Mouse (Mus musculus) kidney, postnatal 0 days (tissue): ENCODE measurements around the gene Hist1h4f. TPM values are rescaled to one million over a fixed set of nuclear protein-coding genes. Genes with fewer than 3 reads are reported as not detected.
A peak's percentile ranks its signal among the peaks of the same experiment; 100 is the strongest.
"Not testable (repeated sequence)": the region's sequence is repeated elsewhere in the genome, so short reads cannot be mapped to it uniquely, and the experiment has no call there.

Experiments
- ATAC-seq: fragments of 200-750 bp; cut with Nextera tagmentation; replicated peaks from 2 replicates; pipeline ENCODE4 v1.8.0; 2017; ENCODE audit warnings: low read depth, moderate number of reproducible peaks, moderate TSS enrichment, moderate library complexity; ENCODE audit not compliant: low FRiP score
- DNase-seq: peaks from one replicate; pipeline ENCODE4 v3.0.0-alpha.2; 2016; ENCODE audit warnings: low spot score
- H3K27ac ChIP-seq: fragments of 300-500 bp; sonication (generic); 2 replicates; pipeline ENCODE4 v1.5.1; 2014; ENCODE audit warnings: mild to moderate bottlenecking
- H3K27me3 ChIP-seq: fragments of 300-500 bp; sonication (generic); 2 replicates; pipeline ENCODE4 v1.6.1; 2014; ENCODE audit warnings: low read length, mixed read lengths; ENCODE audit not compliant: insufficient read depth
- H3K36me3 ChIP-seq: fragments of 300-500 bp; sonication (generic); 2 replicates; pipeline ENCODE4 v1.6.1; 2014; ENCODE audit warnings: low read length, mixed read lengths; ENCODE audit not compliant: insufficient read depth
- H3K4me1 ChIP-seq: fragments of 300-500 bp; sonication (generic); replicated peaks from 2 replicates; pipeline ENCODE4 v1.6.1; 2014; ENCODE audit warnings: antibody characterized with exemption, low read length, mixed read lengths; ENCODE audit not compliant: insufficient read depth
- H3K4me2 ChIP-seq: fragments of 300-500 bp; sonication (generic); 2 replicates; pipeline ENCODE4 v1.6.1; 2014; ENCODE audit warnings: mild to moderate bottlenecking, low read length, moderate library complexity, mixed read lengths
- H3K4me3 ChIP-seq: fragments of 300-500 bp; sonication (generic); replicated peaks from 2 replicates; pipeline ENCODE4 v1.5.1; 2014; ENCODE audit warnings: low read depth, low read length
- H3K9ac ChIP-seq: fragments of 300-500 bp; sonication (generic); 2 replicates; pipeline ENCODE4 v1.6.1; 2014; ENCODE audit warnings: low read depth, low read length
- H3K9me3 ChIP-seq: fragments of 300-500 bp; sonication (generic); replicated peaks from 2 replicates; pipeline ENCODE4 v1.6.1; 2016; ENCODE audit warnings: low read length, inconsistent platforms, mixed read lengths
- CTCF ChIP-seq: IDR thresholded peaks from 2 replicates; pipeline ENCODE4 v1.5.1; 2016; ENCODE audit warnings: antibody characterized with exemption, low read depth, mild to moderate bottlenecking, moderate library complexity
- WGBS: fragments of 180-500 bp; shearing (Covaris S2); extraction: QIAGEN DNeasy Blood & Tissue Kit; methylation state at CpG from one replicate; pipeline ENCODE4 v1.1.7; 2014; 5-methylcytosine and 5-hydroxymethylcytosine counted together
- polyA plus RNA-seq: library from polyadenylated mRNA; unstranded; fragments of >200 nt; fragmentation: Nextera tagmentation; extraction: Ambion mirVana; gene quantifications from 2 replicates; pipeline ENCODE4 v1.2.1, GENCODE M21; 2015

Hist1h4f gene
- polyA plus RNA-seq, 1 experiment from 2014 or later = 0.58 TPM

GRCm38 (mm10) chr13:23576351-23576881 lies 25.0 kb upstream of the Hist1h4f start:
- DNase-seq = peak; percentile 40
- no peak for ATAC-seq
- H3K36me3 ChIP-seq = no peaks in the 10 kb centered on the region
- no peaks in the 10 kb centered on the region for H3K9me3 ChIP-seq
- H3K9ac ChIP-seq = peak overlapping the region; percentile 53; the same call in 1 of the 2 replicates
- TF ChIP-seq CTCF = no peak
- 10% methylated on average over 7 of the region's 7 CpGs for WGBS
- H3K27ac ChIP-seq = peak overlapping the region; percentile 58; the same call in 1 of the 2 replicates
- peak overlapping the region; percentile 59 for H3K4me2 ChIP-seq
- no peaks in the 10 kb centered on the region for H3K27me3 ChIP-seq
- peaks cover 13% of the 10 kb centered on the region; the same call in 1 of the 2 replicates for H3K4me1 ChIP-seq
- H3K4me3 ChIP-seq = peak overlapping the region; percentile 32

DNA sequence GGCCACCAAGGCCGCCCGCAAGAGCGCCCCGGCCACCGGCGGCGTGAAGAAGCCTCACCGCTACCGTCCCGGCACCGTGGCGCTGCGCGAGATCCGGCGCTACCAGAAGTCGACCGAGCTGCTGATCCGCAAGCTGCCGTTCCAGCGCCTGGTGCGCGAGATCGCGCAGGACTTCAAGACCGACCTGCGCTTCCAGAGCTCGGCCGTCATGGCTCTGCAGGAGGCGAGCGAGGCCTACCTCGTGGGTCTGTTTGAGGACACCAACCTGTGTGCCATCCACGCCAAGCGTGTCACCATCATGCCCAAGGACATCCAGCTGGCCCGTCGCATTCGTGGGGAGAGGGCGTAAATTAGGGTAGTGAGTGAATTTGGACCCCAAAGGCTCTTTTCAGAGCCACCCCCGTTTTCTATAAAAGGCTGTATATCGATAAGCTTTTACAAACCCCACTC lies 24.4 kb upstream of the Hist1h4f start:
- peak overlapping the region; percentile 32 for H3K4me3 ChIP-seq
- 0% methylated on average over 9 of the region's 40 CpGs for WGBS
- not testable (repeated sequence) for DNase-seq, H3K36me3 ChIP-seq, H3K9me3 ChIP-seq, H3K27me3 ChIP-seq, ATAC-seq
- H3K27ac ChIP-seq = peak overlapping the region; percentile 75
- H3K4me1 ChIP-seq = peaks cover 13% of the 10 kb centered on the region; the same call in 1 of the 2 replicates
- peak overlapping the region; percentile 59 for H3K4me2 ChIP-seq
- peak overlapping the region; percentile 53; the same call in 1 of the 2 replicates for H3K9ac ChIP-seq

GRCm38 (mm10) chr13:23575271-23575851 lies 23.9 kb upstream of the Hist1h4f start, which contains the start of gene Hist1h3d:
Hist1h3d (plus strand) TSS chr13:23575763.
- no peak for TF ChIP-seq CTCF
- Histone ChIP-seq H3K27ac (peak within 1 kb of the TSS; percentile 84), H3K4me3 (peak within 1 kb of the TSS; percentile 32), H3K4me1 (peaks cover 13% of the 10 kb centered on the region; the same call in 1 of the 2 replicates), H3K36me3 (no peaks in the 10 kb centered on the region), H3K9me3 (no peaks in the 10 kb centered on the region), H3K27me3 (no peaks in the 10 kb centered on the region), H3K4me2 (peak within 1 kb of the TSS; percentile 59), H3K9ac (peak within 1 kb of the TSS; percentile 53; the same call in 1 of the 2 replicates)
- ATAC-seq (peak; percentile 67), DNase-seq (peak; percentile 98)
- 0% methylated on average over 18 of the region's 18 CpGs for WGBS

DNA sequence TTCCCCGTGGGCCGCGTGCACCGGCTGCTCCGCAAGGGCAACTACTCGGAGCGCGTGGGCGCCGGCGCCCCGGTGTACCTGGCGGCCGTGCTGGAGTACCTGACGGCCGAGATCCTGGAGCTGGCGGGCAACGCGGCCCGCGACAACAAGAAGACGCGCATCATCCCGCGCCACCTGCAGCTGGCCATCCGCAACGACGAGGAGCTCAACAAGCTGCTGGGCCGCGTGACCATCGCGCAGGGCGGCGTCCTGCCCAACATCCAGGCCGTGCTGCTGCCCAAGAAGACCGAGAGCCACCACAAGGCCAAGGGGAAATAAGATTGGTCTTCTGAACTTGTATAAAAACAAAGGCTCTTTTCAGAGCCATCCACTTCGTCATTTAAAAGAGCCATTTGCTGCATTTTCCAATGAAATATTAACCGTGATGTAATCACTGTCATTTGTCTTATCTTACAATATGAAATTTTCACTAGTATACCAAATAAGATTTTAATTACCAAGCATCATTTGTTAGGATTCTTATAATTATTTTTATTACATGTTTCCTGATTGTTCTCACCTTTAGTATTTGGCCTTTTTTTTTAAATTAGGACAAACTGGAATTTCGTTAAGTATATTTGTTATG lies 23.2 kb upstream of the Hist1h4f start:
- not testable (repeated sequence) for H3K9me3 ChIP-seq, H3K36me3 ChIP-seq, H3K9ac ChIP-seq, ATAC-seq, H3K27me3 ChIP-seq
- Histone ChIP-seq H3K4me3 (peak overlapping the region; percentile 48; the same call in 1 of the 2 replicates), H3K4me2 (peak overlapping the region; percentile 59), H3K4me1 (peaks cover 13% of the 10 kb centered on the region; the same call in 1 of the 2 replicates), H3K27ac (peak overlapping the region; percentile 86)
- DNase-seq = peak; percentile 33
- under 1% methylated on average over 6 of the region's 39 CpGs for WGBS

DNA sequence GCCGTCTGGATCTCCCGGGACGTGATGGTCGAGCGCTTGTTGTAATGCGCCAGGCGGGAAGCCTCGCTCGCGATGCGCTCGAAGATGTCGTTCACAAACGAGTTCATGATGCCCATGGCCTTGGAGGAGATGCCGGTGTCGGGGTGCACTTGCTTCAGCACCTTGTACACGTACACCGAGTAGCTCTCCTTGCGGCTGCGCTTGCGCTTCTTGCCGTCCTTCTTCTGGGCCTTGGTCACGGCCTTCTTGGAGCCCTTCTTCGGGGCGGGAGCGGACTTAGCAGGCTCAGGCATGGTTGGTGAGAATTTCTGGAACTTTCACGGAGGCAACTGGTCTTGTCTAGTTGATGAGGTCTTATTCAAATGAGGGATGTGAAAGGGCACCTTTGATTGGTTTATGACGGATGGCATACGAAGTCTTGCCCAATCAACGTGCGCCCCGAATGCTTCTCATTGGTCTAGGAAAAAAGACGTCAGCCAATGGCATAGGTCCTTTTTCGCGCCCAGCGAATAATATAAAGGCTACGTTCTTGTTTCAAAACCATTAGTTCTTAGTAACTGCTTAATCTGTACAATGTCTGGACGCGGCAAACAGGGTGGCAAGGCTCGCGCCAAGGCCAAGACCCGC lies 22.6 kb upstream of the Hist1h4f start, which contains the start of the genes Hist1h2bf and Hist1h2ad:
Gene Hist1h2bf (minus strand): TSS at position 299 of the 627 bp plus-strand sequence.
Gene Hist1h2ad (plus strand): TSS at position 484 of the 627 bp plus-strand sequence.
- ATAC-seq (peak; percentile 92), DNase-seq (peak; percentile 100)
- Histone ChIP-seq H3K4me3 (peak within 1 kb of the TSS; percentile 48), H3K27ac (peak within 1 kb of the TSS; percentile 86), H3K4me1 (peaks cover 13% of the 10 kb centered on the region; the same call in 1 of the 2 replicates), H3K4me2 (peak within 1 kb of the TSS; percentile 64), H3K9ac (peak within 1 kb of the TSS; percentile 51; the same call in 1 of the 2 replicates)
- H3K36me3 ChIP-seq, H3K9me3 ChIP-seq, H3K27me3 ChIP-seq: not testable (repeated sequence)
- under 1% methylated on average over 30 of the region's 42 CpGs for WGBS

- WGBS = 4% methylated on average over 18 of the region's 20 CpGs
- not testable (repeated sequence) for DNase-seq, H3K36me3 ChIP-seq, ATAC-seq, H3K27me3 ChIP-seq, H3K9me3 ChIP-seq
- Histone ChIP-seq H3K9ac (peak overlapping the region; percentile 47; the same call in 1 of the 2 replicates), H3K4me2 (peak overlapping the region; percentile 64), H3K4me1 (peaks cover 13% of the 10 kb centered on the region; the same call in 1 of the 2 replicates), H3K27ac (peak overlapping the region; percentile 86), H3K4me3 (peak overlapping the region; percentile 48)
Measured at GRCm38 (mm10) chr13:23573034-23573897, 21.8 kb upstream of the Hist1h4f start.
